Mouse (Mus musculus) heart, postnatal 0 days (tissue): ENCODE results near the gene Lrpap1.

Experiments
- CTCF ChIP-seq: IDR thresholded peaks from 2 replicates; pipeline ENCODE4 v1.5.1; 2016; ENCODE audit warnings: antibody characterized with exemption, control low read depth, low read depth
- EP300 ChIP-seq: IDR thresholded peaks from 2 replicates; pipeline ENCODE4 v1.6.1; 2016; ENCODE audit warnings: antibody characterized with exemption, low read depth

- TF ChIP-seq CTCF (no peak), EP300 (no peak)
Observed at GRCm38 (mm10) chr5:35117633-35118032, 12.1 kb upstream of the Lrpap1 start.
